Mouse (Mus musculus): ENCODE measurements around the gene Kcnh1. TPM values are rescaled to one million over a fixed set of nuclear protein-coding genes. Genes with fewer than 3 reads are reported as not detected.

Kcnh1 gene
- polyA plus RNA-seq, 1 experiment: 0.14 TPM

- Histone ChIP-seq H3K27me3 (ENCODE audit: control insufficient read depth, insufficient read depth, low read length) (no peaks in the 10 kb centered on the region), H3K36me3 (ENCODE audit: control insufficient read depth, insufficient read depth, low read length) (no peaks in the 10 kb centered on the region), H3K4me3 (ENCODE audit: control insufficient read depth, low read depth, low read length) (no peak overlapping the region), H3K27ac (ENCODE audit: control insufficient read depth, insufficient read depth, low read depth, low read length) (no peak overlapping the region), H3K4me1 (ENCODE audit: control insufficient read depth, insufficient read depth, low read length) (peaks cover 3% of the 10 kb centered on the region; the same call in 1 of the 2 replicates)
- no peak for TF ChIP-seq POLR2A (IDR thresholded peaks at IDR 0.05; ENCODE audit: control insufficient read depth, low read depth, low read length)
- TF ChIP-seq CTCF (IDR thresholded peaks at IDR 0.05; ENCODE audit: control insufficient read depth, insufficient read depth, insufficient replicate concordance, low read depth, low read length): no peak
These were observed 254.3 kb downstream of the Kcnh1 start for GRCm38 (mm10) chr1:192444658-192445447.

- Histone ChIP-seq H3K4me3 (ENCODE audit: control insufficient read depth, low read depth, low read length) (no peak overlapping the region), H3K27ac (ENCODE audit: control insufficient read depth, insufficient read depth, low read depth, low read length) (no peak overlapping the region), H3K4me1 (ENCODE audit: control insufficient read depth, insufficient read depth, low read length) (peaks cover 3% of the 10 kb centered on the region; the same call in 1 of the 2 replicates), H3K27me3 (ENCODE audit: control insufficient read depth, insufficient read depth, low read length) (no peaks in the 10 kb centered on the region), H3K36me3 (ENCODE audit: control insufficient read depth, insufficient read depth, low read length) (no peaks in the 10 kb centered on the region)
- TF ChIP-seq POLR2A (IDR thresholded peaks at IDR 0.05; ENCODE audit: control insufficient read depth, low read depth, low read length) (no peak), CTCF (IDR thresholded peaks at IDR 0.05; ENCODE audit: control insufficient read depth, insufficient read depth, insufficient replicate concordance, low read depth, low read length) (no peak)
These were observed 255.6 kb downstream of the Kcnh1 start for GRCm38 (mm10) chr1:192446158-192446557.

GRCm38 (mm10) chr1:192447666-192448065 lies 257.1 kb downstream of the Kcnh1 start:
- H3K36me3 ChIP-seq (ENCODE audit: control insufficient read depth, insufficient read depth, low read length): no peaks in the 10 kb centered on the region
- H3K4me1 ChIP-seq (ENCODE audit: control insufficient read depth, insufficient read depth, low read length): peaks cover 3% of the 10 kb centered on the region; the same call in 1 of the 2 replicates
- TF ChIP-seq POLR2A (IDR thresholded peaks at IDR 0.05; ENCODE audit: control insufficient read depth, low read depth, low read length) (no peak), CTCF (IDR thresholded peaks at IDR 0.05; ENCODE audit: control insufficient read depth, insufficient read depth, insufficient replicate concordance, low read depth, low read length) (no peak)
- no peak overlapping the region for H3K4me3 ChIP-seq (ENCODE audit: control insufficient read depth, low read depth, low read length)
- H3K27me3 ChIP-seq (ENCODE audit: control insufficient read depth, insufficient read depth, low read length): no peaks in the 10 kb centered on the region
- H3K27ac ChIP-seq (ENCODE audit: control insufficient read depth, insufficient read depth, low read depth, low read length): no peak overlapping the region

- Histone ChIP-seq H3K27ac (ENCODE audit: control insufficient read depth, insufficient read depth, low read depth, low read length) (no peak overlapping the region), H3K4me1 (ENCODE audit: control insufficient read depth, insufficient read depth, low read length) (peaks cover 3% of the 10 kb centered on the region; the same call in 1 of the 2 replicates), H3K27me3 (ENCODE audit: control insufficient read depth, insufficient read depth, low read length) (no peaks in the 10 kb centered on the region), H3K36me3 (ENCODE audit: control insufficient read depth, insufficient read depth, low read length) (no peaks in the 10 kb centered on the region), H3K4me3 (ENCODE audit: control insufficient read depth, low read depth, low read length) (no peak overlapping the region)
- TF ChIP-seq CTCF (IDR thresholded peaks at IDR 0.05; ENCODE audit: control insufficient read depth, insufficient read depth, insufficient replicate concordance, low read depth, low read length) (no peak), POLR2A (IDR thresholded peaks at IDR 0.05; ENCODE audit: control insufficient read depth, low read depth, low read length) (no peak)
These were observed 257.9 kb downstream of the Kcnh1 start for GRCm38 (mm10) chr1:192448512-192448911.

- TF ChIP-seq POLR2A (IDR thresholded peaks at IDR 0.05; ENCODE audit: control insufficient read depth, low read depth, low read length): no peak
- TF ChIP-seq CTCF (IDR thresholded peaks at IDR 0.05; ENCODE audit: control insufficient read depth, insufficient read depth, insufficient replicate concordance, low read depth, low read length): no peak
- Histone ChIP-seq H3K4me3 (ENCODE audit: control insufficient read depth, low read depth, low read length) (no peak overlapping the region), H3K27ac (ENCODE audit: control insufficient read depth, insufficient read depth, low read depth, low read length) (no peak overlapping the region), H3K4me1 (ENCODE audit: control insufficient read depth, insufficient read depth, low read length) (no peaks in the 10 kb centered on the region), H3K27me3 (ENCODE audit: control insufficient read depth, insufficient read depth, low read length) (no peaks in the 10 kb centered on the region), H3K36me3 (ENCODE audit: control insufficient read depth, insufficient read depth, low read length) (no peaks in the 10 kb centered on the region)
These were observed 259.2 kb downstream of the Kcnh1 start for GRCm38 (mm10) chr1:192449572-192450351.

GRCm38 (mm10) chr1:192450425-192450824 lies 259.9 kb downstream of the Kcnh1 start:
- H3K27ac ChIP-seq (ENCODE audit: control insufficient read depth, insufficient read depth, low read depth, low read length): no peak overlapping the region
- H3K36me3 ChIP-seq (ENCODE audit: control insufficient read depth, insufficient read depth, low read length): no peaks in the 10 kb centered on the region
- TF ChIP-seq POLR2A (IDR thresholded peaks at IDR 0.05; ENCODE audit: control insufficient read depth, low read depth, low read length): no peak
- no peak for TF ChIP-seq CTCF (IDR thresholded peaks at IDR 0.05; ENCODE audit: control insufficient read depth, insufficient read depth, insufficient replicate concordance, low read depth, low read length)
- no peaks in the 10 kb centered on the region for H3K4me1 ChIP-seq (ENCODE audit: control insufficient read depth, insufficient read depth, low read length)
- H3K4me3 ChIP-seq (ENCODE audit: control insufficient read depth, low read depth, low read length): no peak overlapping the region
- no peaks in the 10 kb centered on the region for H3K27me3 ChIP-seq (ENCODE audit: control insufficient read depth, insufficient read depth, low read length)

- H3K4me3 ChIP-seq (ENCODE audit: control insufficient read depth, low read depth, low read length): no peak overlapping the region
- H3K27ac ChIP-seq (ENCODE audit: control insufficient read depth, insufficient read depth, low read depth, low read length): no peak overlapping the region
- H3K27me3 ChIP-seq (ENCODE audit: control insufficient read depth, insufficient read depth, low read length): no peaks in the 10 kb centered on the region
- no peaks in the 10 kb centered on the region for H3K4me1 ChIP-seq (ENCODE audit: control insufficient read depth, insufficient read depth, low read length)
- TF ChIP-seq CTCF (IDR thresholded peaks at IDR 0.05; ENCODE audit: control insufficient read depth, insufficient read depth, insufficient replicate concordance, low read depth, low read length): no peak
- no peak for TF ChIP-seq POLR2A (IDR thresholded peaks at IDR 0.05; ENCODE audit: control insufficient read depth, low read depth, low read length)
- H3K36me3 ChIP-seq (ENCODE audit: control insufficient read depth, insufficient read depth, low read length): no peaks in the 10 kb centered on the region
These were observed 261.1 kb downstream of the Kcnh1 start for GRCm38 (mm10) chr1:192451722-192452121.

All from testis, adult 2 months (tissue).